Mouse (Mus musculus): Measurements from ENCODE around the gene Ormdl2.
"Not testable (repeated sequence)": the region's sequence is repeated elsewhere in the genome, so short reads cannot be mapped to it uniquely, and the experiment has no call there.

Ormdl2 gene

GRCm38 (mm10) chr10:128821358-128822056 is at the start of gene Ormdl2:
Gene Ormdl2, minus strand, starts transcription at chr10:128821645.
- DNase-seq (ENCODE audit: low read depth, low spot score): peak; percentile 100

- no peak for DNase-seq (ENCODE audit: low read depth, low spot score)
Observed at GRCm38 (mm10) chr10:128870341-128870740, 48.9 kb upstream of the Ormdl2 start.

GRCm38 (mm10) chr10:128866518-128866917 is 45.1 kb upstream of the Ormdl2 start:
- DNase-seq (ENCODE audit: low read depth, low spot score): no peak

GRCm38 (mm10) chr10:128866042-128866441 is 44.6 kb upstream of the Ormdl2 start:
- DNase-seq (ENCODE audit: low read depth, low spot score): no peak

- DNase-seq (ENCODE audit: low read depth, low spot score): no peak
Observed at GRCm38 (mm10) chr10:128861176-128861575, 39.7 kb upstream of the Ormdl2 start.

GRCm38 (mm10) chr10:128850339-128850738 is 28.9 kb upstream of the Ormdl2 start:
- no peak for DNase-seq (ENCODE audit: low read depth, low spot score)

GRCm38 (mm10) chr10:128848426-128848825 is 27.0 kb upstream of the Ormdl2 start:
- no peak for DNase-seq (ENCODE audit: low read depth, low spot score)

- no peak for DNase-seq (ENCODE audit: low read depth, low spot score)
Observed at GRCm38 (mm10) chr10:128846664-128847063, 25.2 kb upstream of the Ormdl2 start.

- peak; percentile 14 for DNase-seq (ENCODE audit: low read depth, low spot score)
Observed at GRCm38 (mm10) chr10:128845516-128845915, 24.1 kb upstream of the Ormdl2 start.

GRCm38 (mm10) chr10:128843260-128843659 is 21.8 kb upstream of the Ormdl2 start:
- no peak for DNase-seq (ENCODE audit: low read depth, low spot score)

GRCm38 (mm10) chr10:128840612-128841011 is 19.2 kb upstream of the Ormdl2 start:
- no peak for DNase-seq (ENCODE audit: low read depth, low spot score)

- DNase-seq (ENCODE audit: low read depth, low spot score): no peak
Observed at GRCm38 (mm10) chr10:128839434-128839833, 18.0 kb upstream of the Ormdl2 start.

GRCm38 (mm10) chr10:128837400-128837799 is 16.0 kb upstream of the Ormdl2 start:
- no peak for DNase-seq (ENCODE audit: low read depth, low spot score)

- no peak for DNase-seq (ENCODE audit: low read depth, low spot score)
Observed at GRCm38 (mm10) chr10:128823821-128824220, 2.4 kb upstream of the Ormdl2 start.

GRCm38 (mm10) chr10:128823087-128823486 is 1.6 kb upstream of the Ormdl2 start:
- DNase-seq (ENCODE audit: low read depth, low spot score): not testable (repeated sequence)

GRCm38 (mm10) chr10:128822135-128822534 is 690 bp upstream of the Ormdl2 start:
- no peak for DNase-seq (ENCODE audit: low read depth, low spot score)

GRCm38 (mm10) chr10:128820217-128820616 is 1.2 kb downstream of the Ormdl2 start:
- DNase-seq (ENCODE audit: low read depth, low spot score): no peak

GRCm38 (mm10) chr10:128817033-128817432 is 4.4 kb downstream of the Ormdl2 start, which contains the start of gene Sarnp:
Gene Sarnp, plus strand, starts transcription at chr10:128817333.
- DNase-seq (ENCODE audit: low read depth, low spot score): no peak

GRCm38 (mm10) chr10:128807018-128807417 is 14.4 kb downstream of the Ormdl2 start:
- DNase-seq (ENCODE audit: low read depth, low spot score): no peak

GRCm38 (mm10) chr10:128806086-128806485 is 15.4 kb downstream of the Ormdl2 start:
- DNase-seq (ENCODE audit: low read depth, low spot score): no peak

- peak; percentile 98 for DNase-seq (ENCODE audit: low read depth, low spot score)
Observed at GRCm38 (mm10) chr10:128805092-128806000, 16.1 kb downstream of the Ormdl2 start.

- peak; percentile 37 for DNase-seq (ENCODE audit: low read depth, low spot score)
Observed at GRCm38 (mm10) chr10:128804271-128805091, 17.0 kb downstream of the Ormdl2 start, which contains the start of gene Tmem198b. Gene Tmem198b, minus strand, starts transcription at chr10:128804370.
